Mouse (Mus musculus) granulocyte monocyte progenitor cell, adult 5-6 weeks (primary cell): ENCODE data around the gene Slc11a1. TPM values are rescaled to one million over a fixed set of nuclear protein-coding genes. Genes with fewer than 3 reads are reported as not detected.

Experiments
- ATAC-seq: replicated peaks from 2 replicates; pipeline ENCODE4 v1.8.0; 2016; ENCODE audit warnings: mild to moderate bottlenecking, moderate TSS enrichment, inconsistent platforms; ENCODE audit not compliant: poor library complexity, severe bottlenecking
- total RNA-seq, 2 experiments: library from RNA; stranded (forward) in 1 of 2; stranded (reverse) in 1 of 2; fragments of 200-712, 200-1000 nt in 1 of 2; fragments of >200 nt in 1 of 2; fragmentation: Nextera tagmentation in 1 of 2; gene quantifications; 2 replicates each; pipeline ENCODE4 v1.2.3; 2014 to 2017

The Slc11a1 gene
- total RNA-seq, 2 experiments from 2014 or later, result 0.26 to 0.49 TPM

DNA sequence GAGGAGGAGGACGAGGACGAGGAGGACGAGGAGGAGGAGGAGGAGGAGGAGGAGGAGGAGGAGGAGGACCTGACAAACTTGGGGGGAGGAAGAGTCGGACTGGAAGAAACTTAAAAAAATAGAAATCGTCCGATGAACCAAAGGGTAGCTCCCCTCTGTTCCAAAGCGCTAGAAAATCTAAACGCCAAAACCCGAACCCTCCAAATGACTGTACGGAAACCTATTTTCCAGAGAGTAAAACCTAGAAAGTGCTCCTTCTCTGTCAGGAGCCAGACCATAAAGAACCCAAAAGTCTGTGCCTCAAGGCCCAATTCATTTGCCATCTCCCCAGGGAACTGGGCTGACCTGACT is 11.3 kb downstream of the Slc11a1 start:
- no peak for ATAC-seq

DNA sequence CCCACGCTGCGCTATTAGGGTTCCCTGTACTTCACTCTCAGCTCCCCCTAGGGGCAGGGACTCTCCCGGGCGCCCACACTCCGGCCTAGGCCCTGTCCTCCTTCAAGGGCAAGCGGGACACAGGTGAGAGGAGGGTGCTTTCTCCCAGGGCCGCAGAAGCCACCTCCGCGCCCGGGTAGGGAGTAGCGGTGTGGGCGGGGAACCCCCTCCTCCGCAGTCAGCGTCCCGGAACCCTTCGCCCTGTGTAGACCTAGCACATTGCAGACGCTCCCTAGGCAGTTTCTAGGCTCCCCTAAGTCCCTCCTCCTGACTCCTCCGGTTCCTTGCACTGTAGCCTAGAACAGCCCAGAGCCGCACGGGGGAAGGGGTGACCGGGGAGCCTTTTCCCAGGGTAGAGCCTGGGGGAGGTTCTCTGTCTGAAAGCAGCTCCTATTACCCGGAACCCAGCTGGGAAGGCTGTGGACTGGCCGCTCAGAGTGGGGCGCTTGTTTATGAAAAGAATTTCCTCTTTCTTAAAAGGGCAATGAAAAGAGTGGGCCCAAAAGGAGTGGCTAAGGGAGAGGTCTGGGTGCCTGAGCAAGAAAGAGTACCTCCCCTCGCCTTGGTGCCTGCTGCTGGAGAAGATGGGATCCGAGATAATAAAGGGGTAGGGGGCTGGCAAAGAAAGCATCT is 11.9 kb downstream of the Slc11a1 start:
- peak; percentile 58 for ATAC-seq

DNA sequence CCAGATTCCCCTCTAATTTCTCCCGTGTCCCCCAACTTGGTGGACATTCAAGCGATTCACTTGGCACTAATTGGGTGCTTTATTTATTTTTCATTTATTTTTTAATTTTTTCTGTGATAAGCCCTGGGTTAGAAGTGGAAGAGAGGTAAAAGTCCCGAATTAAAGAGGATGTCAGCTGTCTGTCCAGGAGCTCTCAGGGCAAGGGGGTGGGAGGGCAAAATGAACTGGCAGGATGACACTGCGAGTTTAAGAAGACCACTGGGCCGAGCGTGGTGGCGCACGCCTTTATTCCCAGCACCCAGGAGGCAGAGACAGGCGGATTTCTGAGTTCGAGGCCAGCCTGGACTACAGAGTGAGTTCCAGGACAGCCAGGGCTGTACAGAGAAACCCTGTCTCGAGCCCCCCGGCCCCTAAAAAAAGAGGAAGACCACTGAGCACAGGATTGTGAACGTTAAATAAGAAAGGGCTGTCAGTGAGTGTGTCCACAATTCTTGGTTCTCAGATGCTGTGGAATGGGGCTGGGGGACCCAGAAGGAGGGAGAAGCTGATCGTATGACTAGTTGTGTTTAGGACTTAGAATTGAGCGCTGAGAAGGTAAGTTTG is 12.5 kb downstream of the Slc11a1 start:
- no peak for ATAC-seq

DNA sequence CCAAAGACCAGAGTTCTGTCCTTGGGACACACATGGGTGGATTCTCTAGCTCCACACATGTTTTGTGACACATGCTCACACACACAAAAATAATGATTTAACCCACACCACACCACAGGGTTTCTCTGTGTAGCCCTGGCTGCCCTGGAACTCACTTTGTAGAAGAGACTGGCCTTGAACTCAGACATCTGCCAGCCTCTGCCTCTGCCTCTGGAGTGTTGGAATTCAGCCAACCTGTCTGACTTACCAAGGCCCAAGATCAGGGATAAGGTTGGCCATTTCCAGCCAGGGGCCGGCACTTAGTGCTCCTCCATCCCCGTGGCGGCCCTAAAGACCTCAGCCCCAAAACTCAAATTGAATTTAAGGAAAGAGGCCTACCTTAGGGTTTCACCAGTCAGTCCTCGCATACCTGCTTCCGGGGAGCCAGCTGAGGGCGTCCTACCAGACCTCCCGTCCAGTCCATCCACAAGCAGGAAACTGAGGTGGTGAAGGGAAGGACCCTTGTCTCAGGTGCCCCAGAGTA is 13.5 kb downstream of the Slc11a1 start:
- no peak for ATAC-seq

DNA sequence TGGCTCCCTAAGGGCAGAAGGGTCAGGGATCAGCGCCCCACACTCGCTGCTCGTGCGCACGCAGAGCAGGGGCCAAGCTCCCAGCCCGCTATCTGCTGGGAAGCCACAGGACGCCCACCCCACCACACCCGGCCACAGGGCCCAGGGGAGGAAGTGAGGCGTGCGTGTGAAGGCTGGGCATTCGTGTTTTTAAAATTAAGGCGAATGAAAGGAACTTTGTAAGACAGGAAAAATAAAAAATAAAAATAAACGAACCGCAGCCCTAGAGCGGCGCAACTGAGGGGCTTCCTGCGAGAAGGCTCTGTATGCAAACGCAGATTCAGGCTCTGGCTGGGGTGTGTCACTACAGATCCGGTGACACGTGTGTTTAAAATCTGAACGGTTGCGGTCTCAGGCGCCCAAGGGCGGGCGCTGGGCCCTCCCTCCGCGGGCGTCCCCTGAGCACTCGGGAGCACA is 14.9 kb downstream of the Slc11a1 start:
- ATAC-seq, result peak; percentile 31

DNA sequence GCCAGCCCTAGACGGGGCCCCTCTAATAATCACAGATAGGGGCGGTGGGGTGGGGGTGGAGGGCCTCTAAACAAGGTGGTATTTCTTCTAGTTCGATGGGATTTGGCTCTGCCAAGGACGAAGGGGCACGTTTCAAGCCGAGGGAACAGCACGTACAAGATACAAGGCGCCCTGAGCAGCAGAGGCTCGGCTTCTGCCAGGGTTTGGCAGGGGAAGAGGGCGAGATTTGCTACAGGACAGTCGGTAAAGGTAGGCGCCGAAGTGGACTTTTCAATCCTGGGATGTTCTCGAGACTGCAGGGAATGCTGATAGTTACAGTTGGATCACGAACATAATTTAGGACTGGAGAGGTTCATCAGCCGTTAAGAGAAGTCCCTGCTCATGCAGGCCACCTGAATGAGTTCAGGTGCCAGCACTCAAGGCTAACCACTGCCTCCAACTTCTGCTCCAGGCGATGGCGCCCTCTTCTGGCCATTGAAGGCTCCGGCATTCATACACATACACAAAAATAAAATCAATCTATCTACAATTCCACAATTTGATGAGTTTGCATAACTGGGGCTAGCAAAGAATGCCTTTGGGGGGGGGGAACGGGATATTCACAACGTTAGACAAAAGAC is 15.4 kb downstream of the Slc11a1 start:
- ATAC-seq, result no peak

DNA sequence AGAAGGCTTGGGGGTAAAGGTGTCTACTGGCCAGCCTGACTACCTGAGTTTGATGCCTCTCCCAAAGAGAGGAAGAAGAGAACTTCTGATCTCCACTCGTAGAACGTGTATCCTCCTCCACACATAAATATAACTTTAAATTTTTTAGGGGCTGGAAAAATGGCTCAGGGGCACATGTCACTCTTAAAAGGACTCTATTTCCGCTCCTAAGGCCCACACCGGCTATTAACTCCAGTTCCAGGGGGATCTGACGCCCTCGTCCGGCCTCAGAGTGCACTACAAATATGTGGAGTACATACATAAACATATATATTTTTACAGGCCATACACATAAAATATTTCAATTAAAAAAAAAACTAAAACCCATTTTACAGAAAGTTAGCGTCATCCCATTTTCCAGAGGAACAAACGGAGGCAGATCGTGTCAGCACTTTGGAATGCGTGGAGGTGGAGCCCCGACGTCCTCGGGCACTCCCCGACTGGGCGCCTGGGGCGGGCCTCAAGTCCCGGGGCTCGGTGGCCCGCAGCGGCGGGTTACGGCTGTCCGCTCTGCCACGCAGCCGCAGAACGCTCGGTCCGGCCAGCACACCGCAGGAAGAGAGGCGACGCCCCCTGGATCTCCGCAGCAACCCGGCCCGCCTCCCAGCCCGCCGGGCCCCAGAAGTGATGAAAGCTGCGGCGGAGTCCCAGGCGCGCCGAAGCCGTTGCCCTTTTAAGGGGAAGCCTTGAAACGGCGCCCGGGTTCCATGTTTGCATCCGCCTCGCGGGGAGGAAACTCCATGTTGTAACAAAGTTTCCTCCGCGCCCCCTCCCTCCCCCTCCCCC is 16.1 kb downstream of the Slc11a1 start, which contains the start of gene Ctdsp1:
Gene Ctdsp1, plus strand, starts transcription at position 586 of the 825 bp plus-strand sequence.
- ATAC-seq, result peak; percentile 56

DNA sequence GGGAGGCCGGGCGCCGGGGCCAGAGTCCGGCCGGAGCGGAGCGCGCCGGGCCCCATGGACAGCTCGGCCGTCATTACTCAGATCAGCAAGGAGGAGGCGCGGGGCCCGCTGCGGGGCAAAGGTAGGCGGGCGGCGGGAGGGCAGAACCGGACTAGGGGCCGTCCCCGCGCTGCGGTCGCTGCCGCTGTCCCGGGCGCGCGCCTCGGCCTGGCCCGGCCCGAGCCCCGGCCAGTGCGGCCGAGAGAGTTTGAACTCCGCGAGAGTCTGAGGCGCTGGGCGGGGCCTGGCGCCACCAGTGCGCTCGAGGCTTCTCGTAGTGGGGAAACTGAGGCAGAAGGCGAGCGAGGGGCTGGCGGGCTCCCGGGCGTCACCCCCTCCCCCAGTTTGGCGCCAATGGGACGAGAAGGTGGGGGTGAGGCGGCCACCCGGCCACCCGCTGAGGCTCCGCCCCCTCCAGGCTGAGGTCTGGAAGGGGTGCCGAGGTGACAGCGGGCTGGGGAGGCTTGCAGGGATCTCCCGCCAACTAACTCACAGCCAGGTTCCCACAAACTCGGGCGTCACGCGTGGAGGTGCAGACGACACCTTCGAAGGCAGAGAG is 16.9 kb downstream of the Slc11a1 start:
- peak; percentile 33 for ATAC-seq

DNA sequence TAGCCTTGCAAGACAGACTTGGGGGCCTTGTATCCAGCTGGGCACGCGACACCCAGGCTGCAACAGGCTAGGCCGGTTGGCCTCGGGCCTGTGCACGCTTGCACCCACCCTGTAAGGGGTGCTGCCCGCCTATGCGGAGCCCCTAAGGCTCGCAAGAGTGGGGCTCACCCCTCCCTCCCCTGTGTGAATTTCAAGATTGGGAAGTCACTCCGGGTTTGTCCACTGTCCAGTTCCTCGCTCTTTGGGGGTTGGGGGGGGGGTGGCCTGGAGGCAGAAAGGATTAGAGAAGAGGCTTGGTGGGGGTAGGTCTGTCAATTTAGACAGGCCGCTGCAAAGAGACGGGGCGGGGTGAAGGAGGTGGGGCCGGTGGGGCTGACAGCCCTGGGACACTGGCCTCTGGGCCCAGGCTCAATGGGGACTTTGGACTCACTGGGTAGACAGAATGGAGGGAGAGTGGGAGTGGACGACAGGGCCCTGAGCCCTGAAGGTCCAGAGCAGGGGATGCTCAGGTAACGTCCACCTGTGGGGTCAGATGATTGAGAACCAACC is 17.5 kb downstream of the Slc11a1 start:
- no peak for ATAC-seq

DNA sequence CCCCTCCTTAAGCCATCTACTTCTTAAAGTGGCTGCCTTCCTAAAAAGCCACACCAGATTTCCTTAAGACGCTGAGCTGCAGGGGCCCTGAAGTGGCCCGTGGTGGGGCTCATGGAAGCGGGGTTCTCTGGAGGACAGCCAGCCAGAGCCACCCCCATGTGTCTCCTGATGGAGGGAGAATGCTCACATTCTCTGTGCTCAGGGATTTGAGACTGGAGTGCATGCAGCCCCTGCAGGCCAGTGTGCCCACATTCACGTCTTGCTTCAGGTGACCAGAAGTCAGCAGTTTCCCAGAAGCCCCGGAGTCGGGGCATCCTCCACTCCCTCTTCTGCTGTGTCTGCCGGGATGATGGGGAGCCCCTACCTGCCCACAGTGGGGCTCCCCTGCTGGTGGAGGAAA is 18.0 kb downstream of the Slc11a1 start:
- ATAC-seq, result no peak

DNA sequence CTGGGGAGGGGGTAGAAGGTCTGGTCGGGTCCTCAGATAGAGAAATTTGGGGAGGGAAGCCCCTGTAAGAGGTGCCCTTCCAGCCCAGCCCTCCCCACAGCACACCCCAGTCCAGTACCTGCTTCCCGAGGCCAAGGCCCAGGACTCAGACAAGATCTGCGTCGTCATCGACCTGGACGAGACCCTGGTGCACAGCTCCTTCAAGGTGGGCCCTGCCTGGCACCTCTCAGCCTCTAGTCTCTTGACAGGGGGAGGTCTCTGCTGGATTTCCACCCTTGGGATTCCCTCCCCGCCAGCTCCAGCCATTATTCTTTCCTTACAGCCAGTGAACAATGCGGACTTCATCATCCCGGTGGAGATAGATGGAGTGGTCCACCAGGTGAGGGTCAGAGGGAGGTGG is 18.7 kb downstream of the Slc11a1 start:
- no peak for ATAC-seq

DNA sequence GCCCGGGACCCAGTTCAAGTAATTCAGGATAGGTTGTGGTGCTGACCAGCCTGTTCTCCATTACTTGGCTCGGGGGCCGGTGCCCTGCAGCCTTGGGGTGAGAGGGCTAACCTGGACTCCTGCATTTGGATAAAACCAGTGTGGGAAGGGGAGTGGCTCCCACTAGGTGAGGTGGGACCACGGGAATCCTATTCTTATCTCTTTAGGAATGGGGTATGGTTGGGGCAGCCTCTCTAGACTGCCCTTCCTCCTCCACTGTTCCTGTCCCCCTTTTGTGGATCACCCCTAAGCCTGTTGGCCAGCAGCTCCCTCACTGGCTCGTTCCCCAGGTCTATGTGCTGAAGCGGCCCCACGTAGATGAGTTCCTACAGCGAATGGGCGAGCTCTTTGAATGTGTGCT is 19.3 kb downstream of the Slc11a1 start:
- no peak for ATAC-seq

DNA sequence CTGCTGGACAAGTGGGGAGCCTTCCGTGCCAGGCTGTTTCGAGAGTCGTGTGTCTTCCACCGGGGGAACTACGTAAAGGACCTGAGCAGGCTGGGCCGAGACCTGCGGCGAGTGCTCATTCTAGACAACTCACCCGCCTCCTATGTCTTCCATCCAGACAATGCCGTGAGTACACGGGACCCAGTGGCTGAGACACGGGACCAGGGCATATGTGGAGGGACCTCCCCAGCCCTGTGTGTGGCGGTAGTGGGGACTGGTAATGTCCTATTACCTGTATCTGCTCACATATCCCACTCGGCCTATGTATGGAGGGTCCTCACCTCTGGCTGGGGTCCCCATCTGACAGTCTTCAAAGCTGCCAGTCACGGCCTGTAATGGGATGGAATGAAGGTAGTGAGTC is 19.9 kb downstream of the Slc11a1 start:
- ATAC-seq, result no peak

DNA sequence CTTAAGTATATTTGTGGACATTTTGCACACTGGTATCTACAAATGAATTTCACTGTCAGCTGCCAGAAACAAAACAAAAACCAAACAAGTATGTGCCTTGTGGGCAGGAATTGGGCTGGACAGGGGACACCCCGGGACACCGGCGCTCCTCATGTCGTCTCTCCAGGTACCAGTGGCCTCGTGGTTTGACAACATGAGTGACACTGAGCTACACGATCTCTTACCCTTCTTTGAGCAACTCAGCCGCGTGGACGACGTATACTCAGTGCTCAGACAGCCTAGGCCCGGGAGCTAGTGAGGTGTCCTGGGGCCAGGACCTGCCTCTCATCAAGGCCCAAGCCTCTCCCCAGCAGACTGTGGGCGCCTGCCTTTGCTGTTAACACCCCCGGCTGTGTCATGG is 20.3 kb downstream of the Slc11a1 start:
- no peak for ATAC-seq

DNA sequence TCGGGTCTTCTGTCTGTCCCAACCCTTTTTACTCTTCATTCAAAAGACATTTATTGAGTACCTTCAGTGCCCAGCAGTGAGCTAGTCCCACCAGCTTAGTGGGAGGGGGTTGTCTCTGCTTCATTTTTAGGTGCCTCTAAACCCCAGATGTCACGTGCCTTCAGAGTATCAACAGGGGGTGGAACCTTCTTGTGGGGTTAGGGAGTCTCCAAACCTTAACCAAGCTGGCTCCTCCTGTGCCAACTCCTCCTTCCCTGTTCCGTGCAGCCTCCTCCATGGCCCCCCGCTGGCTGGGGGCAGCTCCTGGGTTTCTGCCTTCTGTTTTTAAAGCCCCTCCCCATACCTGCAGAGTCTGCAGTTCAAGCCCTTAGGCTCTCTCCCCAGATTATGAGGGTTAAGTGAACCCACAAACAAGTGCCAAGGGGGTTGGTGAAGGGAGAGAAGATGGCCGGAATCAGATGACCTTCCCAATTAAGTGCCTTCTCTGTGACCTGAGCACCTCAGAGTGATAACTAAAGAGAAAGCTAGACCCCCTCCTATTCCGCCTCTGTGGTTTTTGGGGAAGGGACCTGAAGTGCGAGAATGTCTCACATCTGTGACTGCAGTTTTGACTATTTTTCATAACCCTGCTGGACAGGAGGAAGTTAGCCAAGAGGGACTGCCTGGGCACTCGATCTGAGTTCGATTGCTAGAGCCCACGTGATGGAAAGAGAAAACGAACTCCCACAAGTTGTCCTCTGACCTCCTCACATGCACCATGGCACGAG is 21.6 kb downstream of the Slc11a1 start:
- ATAC-seq, result peak; percentile 32

DNA sequence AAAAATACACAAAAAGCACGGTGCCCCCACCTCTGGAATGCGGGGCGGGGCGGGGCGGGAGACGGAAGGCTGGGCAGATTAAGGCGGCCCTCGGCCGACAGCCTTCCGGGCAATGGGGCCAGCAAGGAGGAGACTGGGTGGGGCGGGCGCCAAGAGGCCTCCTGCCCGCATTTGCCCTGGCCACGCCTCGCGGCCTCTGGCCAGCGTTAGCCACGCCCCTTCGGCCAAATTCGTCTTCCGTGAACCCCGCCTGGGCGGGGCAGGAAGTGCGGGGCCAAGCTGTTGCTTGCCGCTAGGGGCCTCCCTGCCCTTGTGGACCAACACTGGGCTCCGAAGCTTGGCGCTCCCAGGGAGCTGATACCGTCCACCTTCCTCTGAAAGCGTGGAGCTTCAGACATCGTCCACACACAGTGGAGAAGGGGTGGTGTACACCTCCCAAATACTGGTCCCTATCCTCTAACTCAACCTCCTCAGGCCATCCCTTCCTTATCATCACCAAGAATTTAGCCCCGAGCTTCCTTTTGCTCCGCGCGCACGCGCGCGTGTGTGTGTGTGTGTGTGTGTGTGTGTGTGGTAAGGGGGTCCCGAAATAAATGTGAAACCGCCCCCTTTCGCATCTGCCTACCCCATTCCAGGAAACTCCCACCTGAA is 22.4 kb downstream of the Slc11a1 start:
- ATAC-seq, result peak; percentile 77

DNA sequence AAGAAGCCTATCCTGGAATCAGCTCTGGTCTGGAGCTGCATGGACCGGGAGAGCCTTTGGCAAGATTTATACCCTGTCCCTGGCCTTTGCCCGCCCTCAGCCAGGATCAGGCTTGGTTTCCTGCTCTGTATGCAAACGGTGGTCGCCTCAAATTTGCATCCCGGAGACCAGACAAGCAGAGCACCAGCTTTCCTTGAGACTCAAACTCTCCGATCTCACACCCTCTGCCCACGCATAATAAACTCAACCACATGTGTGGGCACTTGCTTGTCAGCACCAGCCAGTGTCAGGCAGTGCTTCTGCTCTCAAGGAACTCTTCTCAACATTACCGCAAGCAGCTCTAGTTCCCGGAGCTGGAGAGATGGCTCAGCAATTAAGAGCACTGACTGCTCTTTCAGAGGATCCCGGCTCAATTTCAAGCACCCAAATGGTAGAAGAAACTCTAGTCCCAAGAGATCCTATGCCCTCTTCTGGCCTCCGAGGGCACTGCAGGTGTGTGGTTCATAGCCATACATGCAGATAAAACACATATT is 23.0 kb downstream of the Slc11a1 start:
- peak; percentile 33 for ATAC-seq

DNA sequence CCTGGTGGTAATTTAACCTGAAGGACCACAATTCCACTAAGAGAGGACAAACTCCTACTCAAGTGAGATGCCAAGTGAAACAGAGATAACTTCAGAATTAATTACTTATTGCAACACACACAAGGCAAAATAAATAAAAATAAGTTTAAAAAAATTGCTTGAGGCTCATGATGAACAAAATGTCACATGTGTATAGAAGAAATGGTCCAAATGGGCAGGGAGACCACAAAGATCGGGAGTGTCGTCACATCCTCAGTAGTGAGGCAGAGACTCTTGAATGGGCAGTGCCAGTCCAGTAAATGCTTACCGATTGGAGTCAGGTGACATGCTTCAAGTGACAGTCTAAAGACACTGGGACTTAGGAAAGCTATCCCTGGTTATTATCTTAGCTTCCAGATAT is 25.5 kb downstream of the Slc11a1 start:
- no peak for ATAC-seq
